Mouse (Mus musculus): ENCODE data around the gene Ubn1. TPM values are rescaled to one million over a fixed set of nuclear protein-coding genes. Genes with fewer than 3 reads are reported as not detected.
A peak's percentile ranks its signal among the peaks of the same experiment; 100 is the strongest.

The Ubn1 gene
- polyA plus RNA-seq, 1 experiment: 26.8 TPM

GRCm38 (mm10) chr16:5012036-5013005, 37.5 kb upstream of the Ubn1 start:
- Histone ChIP-seq H3K27ac (ENCODE audit: control insufficient read depth, insufficient read depth, low read depth, low read length) (peak overlapping the region; percentile 82), H3K4me3 (ENCODE audit: control insufficient read depth, low read depth, low read length) (peak overlapping the region; percentile 98), H3K4me1 (ENCODE audit: control insufficient read depth, insufficient read depth, low read length) (peaks cover 13% of the 10 kb centered on the region), H3K36me3 (ENCODE audit: control insufficient read depth, insufficient read depth, low read length) (peaks cover 3% of the 10 kb centered on the region), H3K27me3 (ENCODE audit: control insufficient read depth, insufficient read depth, low read length) (no peaks in the 10 kb centered on the region)
- no peak for TF ChIP-seq CTCF (IDR thresholded peaks at IDR 0.05; ENCODE audit: control insufficient read depth, insufficient read depth, insufficient replicate concordance, low read depth, low read length)
- no peak for TF ChIP-seq POLR2A (IDR thresholded peaks at IDR 0.05; ENCODE audit: control insufficient read depth, low read depth, low read length)

DNA sequence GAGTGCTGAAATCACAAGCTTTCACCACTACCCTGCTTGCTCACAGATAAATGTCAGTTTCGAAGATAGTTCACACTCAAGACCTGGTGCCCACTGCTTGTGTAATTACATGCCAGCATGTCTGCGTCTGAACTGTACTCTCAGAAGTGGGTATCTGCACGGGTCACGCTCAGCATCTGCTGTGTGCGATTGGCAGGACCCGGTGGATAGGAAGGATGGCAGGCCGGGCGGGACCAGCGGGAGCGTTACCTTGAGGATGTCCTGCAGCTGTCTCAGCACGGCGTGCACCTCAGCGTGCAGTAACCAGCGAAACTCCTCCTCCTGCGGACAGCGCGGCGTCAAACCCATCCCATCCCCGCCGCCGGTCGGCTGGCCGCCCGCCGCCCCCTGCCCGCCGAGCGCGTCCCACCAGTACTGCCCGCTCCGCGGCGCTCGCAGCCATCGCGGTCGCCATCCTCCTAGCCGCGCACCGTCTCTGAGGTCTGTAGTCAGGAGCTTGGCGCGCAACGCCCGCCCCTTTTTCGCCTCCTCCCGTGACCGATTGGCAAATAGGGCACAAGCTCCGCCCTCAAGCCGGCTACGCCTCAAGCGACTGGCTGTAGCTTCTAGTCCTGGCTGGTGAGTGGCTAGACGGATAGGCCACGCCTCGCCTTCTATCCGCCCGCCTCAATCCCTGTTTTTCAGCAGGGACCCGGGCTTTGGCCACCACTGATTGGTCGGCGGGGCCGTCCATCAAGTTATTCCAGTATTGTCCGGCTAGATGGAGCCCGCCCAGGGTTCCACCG, 36.6 kb upstream of the Ubn1 start, which contains the start of gene Rogdi:
TSS of gene Rogdi (minus strand) at position 500 of the 785 bp plus-strand sequence.
- peak within 1 kb of the TSS; percentile 98 for H3K4me3 ChIP-seq (ENCODE audit: control insufficient read depth, low read depth, low read length)
- H3K27me3 ChIP-seq (ENCODE audit: control insufficient read depth, insufficient read depth, low read length): no peaks in the 10 kb centered on the region
- TF ChIP-seq POLR2A (IDR thresholded peaks at IDR 0.05; ENCODE audit: control insufficient read depth, low read depth, low read length) (peak; percentile 80), CTCF (IDR thresholded peaks at IDR 0.05; ENCODE audit: control insufficient read depth, insufficient read depth, insufficient replicate concordance, low read depth, low read length) (no peak)
- H3K4me1 ChIP-seq (ENCODE audit: control insufficient read depth, insufficient read depth, low read length): peaks cover 5% of the 10 kb centered on the region
- H3K27ac ChIP-seq (ENCODE audit: control insufficient read depth, insufficient read depth, low read depth, low read length): peak within 1 kb of the TSS; percentile 82
- peaks cover 3% of the 10 kb centered on the region for H3K36me3 ChIP-seq (ENCODE audit: control insufficient read depth, insufficient read depth, low read length)

DNA sequence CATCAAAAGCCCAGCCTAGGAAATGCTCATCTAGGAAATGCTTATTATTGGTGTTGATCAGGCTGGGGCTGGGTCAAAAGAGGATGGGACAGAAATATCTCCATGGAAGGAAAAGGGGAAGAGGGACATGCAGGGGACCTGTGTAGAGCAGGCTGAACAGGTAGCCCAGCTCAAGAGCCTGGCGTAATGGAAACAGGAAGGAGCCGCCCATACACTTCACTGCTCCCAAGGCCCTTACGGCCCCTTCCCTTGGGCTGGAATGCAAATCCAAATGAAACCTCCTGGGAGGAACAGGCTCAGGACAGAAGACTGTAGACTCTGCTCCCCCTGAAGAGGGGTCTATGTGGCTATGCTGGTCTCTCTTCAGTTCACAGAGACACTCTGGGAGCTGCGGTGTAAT, 35.3 kb upstream of the Ubn1 start:
- Histone ChIP-seq H3K27ac (ENCODE audit: control insufficient read depth, insufficient read depth, low read depth, low read length) (no peak overlapping the region), H3K4me1 (ENCODE audit: control insufficient read depth, insufficient read depth, low read length) (peaks cover 5% of the 10 kb centered on the region), H3K36me3 (ENCODE audit: control insufficient read depth, insufficient read depth, low read length) (peaks cover 3% of the 10 kb centered on the region), H3K27me3 (ENCODE audit: control insufficient read depth, insufficient read depth, low read length) (no peaks in the 10 kb centered on the region), H3K4me3 (ENCODE audit: control insufficient read depth, low read depth, low read length) (no peak overlapping the region)
- TF ChIP-seq POLR2A (IDR thresholded peaks at IDR 0.05; ENCODE audit: control insufficient read depth, low read depth, low read length) (no peak), CTCF (IDR thresholded peaks at IDR 0.05; ENCODE audit: control insufficient read depth, insufficient read depth, insufficient replicate concordance, low read depth, low read length) (no peak)

DNA sequence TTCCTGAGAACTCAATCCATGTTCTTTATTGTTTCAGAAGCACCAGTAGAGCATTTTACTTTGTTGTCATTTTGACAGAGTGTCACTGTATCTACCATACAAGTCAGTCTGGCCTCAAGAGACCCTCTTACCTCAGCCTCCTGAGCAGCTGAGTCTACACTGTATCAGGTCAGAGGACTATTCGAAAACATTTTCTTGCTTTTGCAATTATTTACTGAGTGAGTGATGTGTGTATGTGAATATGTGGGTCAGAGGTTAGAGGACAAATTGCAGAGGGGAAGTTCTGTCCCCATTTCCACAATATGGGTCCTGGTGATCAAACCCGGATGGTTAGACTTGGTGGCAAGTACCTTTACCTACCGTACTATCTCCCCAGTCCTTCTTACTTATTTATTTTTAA, 25.8 kb upstream of the Ubn1 start:
- Histone ChIP-seq H3K27ac (ENCODE audit: control insufficient read depth, insufficient read depth, low read depth, low read length) (no peak overlapping the region), H3K4me1 (ENCODE audit: control insufficient read depth, insufficient read depth, low read length) (no peaks in the 10 kb centered on the region), H3K36me3 (ENCODE audit: control insufficient read depth, insufficient read depth, low read length) (peaks cover 12% of the 10 kb centered on the region), H3K4me3 (ENCODE audit: control insufficient read depth, low read depth, low read length) (no peak overlapping the region), H3K27me3 (ENCODE audit: control insufficient read depth, insufficient read depth, low read length) (no peaks in the 10 kb centered on the region)
- TF ChIP-seq POLR2A (IDR thresholded peaks at IDR 0.05; ENCODE audit: control insufficient read depth, low read depth, low read length) (no peak), CTCF (IDR thresholded peaks at IDR 0.05; ENCODE audit: control insufficient read depth, insufficient read depth, insufficient replicate concordance, low read depth, low read length) (no peak)

DNA sequence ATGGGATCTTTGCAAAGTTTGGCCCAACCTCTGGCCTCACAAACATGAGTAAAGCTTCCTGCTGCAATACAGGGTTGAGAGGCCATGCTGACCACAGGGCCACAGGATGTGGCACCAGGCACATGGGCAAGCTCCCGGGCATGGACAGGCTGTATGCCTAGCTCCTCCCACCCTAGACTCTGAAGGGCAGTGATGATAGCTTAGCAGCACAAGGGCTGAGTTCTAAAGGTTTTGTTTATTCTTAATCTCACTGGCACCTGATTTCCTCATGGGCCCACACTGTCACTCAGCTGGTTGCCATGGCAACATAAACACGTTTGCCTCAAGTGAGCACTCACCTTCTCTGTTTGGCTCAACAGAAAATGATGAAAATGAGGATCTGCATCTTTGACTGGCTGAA, 20.0 kb upstream of the Ubn1 start:
- Histone ChIP-seq H3K27me3 (ENCODE audit: control insufficient read depth, insufficient read depth, low read length) (no peaks in the 10 kb centered on the region), H3K27ac (ENCODE audit: control insufficient read depth, insufficient read depth, low read depth, low read length) (no peak overlapping the region), H3K4me1 (ENCODE audit: control insufficient read depth, insufficient read depth, low read length) (no peaks in the 10 kb centered on the region), H3K4me3 (ENCODE audit: control insufficient read depth, low read depth, low read length) (no peak overlapping the region), H3K36me3 (ENCODE audit: control insufficient read depth, insufficient read depth, low read length) (peaks cover 11% of the 10 kb centered on the region)
- no peak for TF ChIP-seq CTCF (IDR thresholded peaks at IDR 0.05; ENCODE audit: control insufficient read depth, insufficient read depth, insufficient replicate concordance, low read depth, low read length)
- TF ChIP-seq POLR2A (IDR thresholded peaks at IDR 0.05; ENCODE audit: control insufficient read depth, low read depth, low read length): no peak

- TF ChIP-seq CTCF (IDR thresholded peaks at IDR 0.05; ENCODE audit: control insufficient read depth, insufficient read depth, insufficient replicate concordance, low read depth, low read length) (no peak), POLR2A (IDR thresholded peaks at IDR 0.05; ENCODE audit: control insufficient read depth, low read depth, low read length) (no peak)
- Histone ChIP-seq H3K36me3 (ENCODE audit: control insufficient read depth, insufficient read depth, low read length) (peaks cover 7% of the 10 kb centered on the region), H3K4me1 (ENCODE audit: control insufficient read depth, insufficient read depth, low read length) (no peaks in the 10 kb centered on the region), H3K27ac (ENCODE audit: control insufficient read depth, insufficient read depth, low read depth, low read length) (no peak overlapping the region), H3K4me3 (ENCODE audit: control insufficient read depth, low read depth, low read length) (no peak overlapping the region), H3K27me3 (ENCODE audit: control insufficient read depth, insufficient read depth, low read length) (no peaks in the 10 kb centered on the region)
Observed at GRCm38 (mm10) chr16:5035591-5035990, 14.3 kb upstream of the Ubn1 start.
